Mouse (Mus musculus) neural tube, embryonic 13.5 days (tissue): ENCODE results near the gene Abcg4. TPM values are rescaled to one million over a fixed set of nuclear protein-coding genes. Genes with fewer than 3 reads are reported as not detected.
"Not testable (repeated sequence)": the region's sequence is repeated elsewhere in the genome, so short reads cannot be mapped to it uniquely, and the experiment has no call there.

ENCODE experiments used
- ATAC-seq: fragments of 200-750 bp; cut with Nextera tagmentation; 2 replicates; pipeline ENCODE4 v1.8.0; 2017; ENCODE audit warnings: low read depth, mild to moderate bottlenecking, moderate TSS enrichment, moderate library complexity
- H3K27ac ChIP-seq: fragments of 300-500 bp; sonication (generic); replicated peaks from 2 replicates; pipeline ENCODE4 v1.5.1; 2015; ENCODE audit warnings: moderate library complexity, mild to moderate bottlenecking, inconsistent platforms
- H3K27me3 ChIP-seq: fragments of 300-500 bp; sonication (generic); 2 replicates; pipeline ENCODE4 v1.6.1; 2015; ENCODE audit warnings: mild to moderate bottlenecking, inconsistent platforms
- H3K36me3 ChIP-seq: fragments of 300-500 bp; sonication (generic); 2 replicates; pipeline ENCODE4 v1.6.1; 2015; ENCODE audit warnings: mild to moderate bottlenecking, inconsistent platforms
- H3K4me1 ChIP-seq: fragments of 300-500 bp; sonication (generic); replicated peaks from 2 replicates; pipeline ENCODE4 v1.6.1; 2015; ENCODE audit warnings: inconsistent platforms
- H3K4me2 ChIP-seq: fragments of 300-500 bp; sonication (generic); 2 replicates; pipeline ENCODE4 v1.6.1; 2015; ENCODE audit warnings: inconsistent platforms, mild to moderate bottlenecking, moderate library complexity
- H3K4me3 ChIP-seq: fragments of 300-500 bp; sonication (generic); 2 replicates; pipeline ENCODE4 v1.5.1; 2015; ENCODE audit warnings: mild to moderate bottlenecking, inconsistent platforms
- H3K9ac ChIP-seq: fragments of 300-500 bp; sonication (generic); 2 replicates; pipeline ENCODE4 v1.6.1; 2015; ENCODE audit warnings: moderate library complexity, mild to moderate bottlenecking, inconsistent platforms
- H3K9me3 ChIP-seq: fragments of 300-500 bp; sonication (generic); 2 replicates; pipeline ENCODE4 v1.6.1; 2016; ENCODE audit warnings: inconsistent platforms
- WGBS: fragments of 180-500 bp; shearing (Covaris S2); methylation state at CpG from one replicate; pipeline ENCODE4 v1.1.7; 2015; 5-methylcytosine and 5-hydroxymethylcytosine counted together
- polyA plus RNA-seq: library from polyadenylated mRNA; unstranded; fragments of >200 nt; fragmentation: Nextera tagmentation; extraction: Ambion mirVana; gene quantifications from 2 replicates; pipeline ENCODE4 v1.2.1, GENCODE M21; 2015

The Abcg4 gene
- polyA plus RNA-seq, 1 experiment from 2014 or later: 21.1 TPM

- 97% methylated on average over 3 of the region's 3 CpGs for WGBS
- H3K9ac ChIP-seq, H3K9me3 ChIP-seq, ATAC-seq, H3K27ac ChIP-seq, H3K4me2 ChIP-seq, H3K27me3 ChIP-seq, H3K4me3 ChIP-seq: not testable (repeated sequence)
- Histone ChIP-seq H3K36me3 (peaks cover 78% of the 10 kb centered on the region), H3K4me1 (peaks cover 15% of the 10 kb centered on the region)
Observed at GRCm38 (mm10) chr9:44300001-44300400, 11.6 kb upstream of the Abcg4 start.

- no peaks in the 10 kb centered on the region for H3K9me3 ChIP-seq
- no peak overlapping the region for H3K9ac ChIP-seq
- no peak overlapping the region for H3K4me3 ChIP-seq
- peaks cover 13% of the 10 kb centered on the region for H3K4me1 ChIP-seq
- no peak overlapping the region for H3K4me2 ChIP-seq
- peaks cover 68% of the 10 kb centered on the region for H3K36me3 ChIP-seq
- H3K27ac ChIP-seq: no peak overlapping the region
- H3K27me3 ChIP-seq: 0 out of 2 replicates have a peak, but pooled peaks cover 4% of the 10 kb centered on the region
- 77% methylated on average over 3 of the region's 3 CpGs for WGBS
- ATAC-seq: no peak
Observed at GRCm38 (mm10) chr9:44292490-44292889, 4.1 kb upstream of the Abcg4 start.

- H3K36me3 ChIP-seq: peaks cover 35% of the 10 kb centered on the region
- WGBS: 4% methylated on average over 11 of the region's 11 CpGs
- H3K4me1 ChIP-seq: peaks cover 32% of the 10 kb centered on the region
- peak overlapping the region; percentile 84 for H3K27ac ChIP-seq
- peak overlapping the region; percentile 93 for H3K9ac ChIP-seq
- H3K4me3 ChIP-seq: peak overlapping the region; percentile 90
- ATAC-seq: no peak
- H3K27me3 ChIP-seq: 0 out of 2 replicates have a peak, but pooled peaks cover 4% of the 10 kb centered on the region
- peak overlapping the region; percentile 94 for H3K4me2 ChIP-seq
- H3K9me3 ChIP-seq: no peaks in the 10 kb centered on the region
Observed at GRCm38 (mm10) chr9:44288959-44289291, 510 bp upstream of the Abcg4 start.

GRCm38 (mm10) chr9:44287401-44288075, 877 bp downstream of the Abcg4 start:
- peak overlapping the region; percentile 94 for H3K4me2 ChIP-seq
- no peaks in the 10 kb centered on the region for H3K9me3 ChIP-seq
- H3K9ac ChIP-seq: peak overlapping the region; percentile 93
- peak; percentile 59 for ATAC-seq
- WGBS: under 1% methylated on average over 47 of the region's 47 CpGs
- 0 out of 2 replicates have a peak, but pooled peaks cover 4% of the 10 kb centered on the region for H3K27me3 ChIP-seq
- H3K27ac ChIP-seq: peak overlapping the region; percentile 84
- H3K4me3 ChIP-seq: peak overlapping the region; percentile 90
- peaks cover 32% of the 10 kb centered on the region for H3K4me1 ChIP-seq
- H3K36me3 ChIP-seq: peaks cover 21% of the 10 kb centered on the region

- Histone ChIP-seq H3K9me3 (no peaks in the 10 kb centered on the region), H3K27me3 (0 out of 2 replicates have a peak, but pooled peaks cover 4% of the 10 kb centered on the region), H3K9ac (peak overlapping the region; percentile 93), H3K4me3 (peak overlapping the region; percentile 90), H3K27ac (peak overlapping the region; percentile 84), H3K36me3 (peaks cover 18% of the 10 kb centered on the region), H3K4me2 (peak overlapping the region; percentile 94), H3K4me1 (peaks cover 32% of the 10 kb centered on the region)
- 5% methylated on average over 11 of the region's 11 CpGs for WGBS
- ATAC-seq: peak; percentile 5; the same call in 1 of the 2 replicates
Observed at GRCm38 (mm10) chr9:44287003-44287400, 1.4 kb downstream of the Abcg4 start.

GRCm38 (mm10) chr9:44286256-44286850, 2.1 kb downstream of the Abcg4 start:
- peaks cover 32% of the 10 kb centered on the region for H3K4me1 ChIP-seq
- ATAC-seq: no peak
- peak overlapping the region; percentile 93 for H3K9ac ChIP-seq
- no peak overlapping the region for H3K27ac ChIP-seq
- H3K4me2 ChIP-seq: peak overlapping the region; percentile 94
- H3K4me3 ChIP-seq: peak overlapping the region; percentile 90
- 19% methylated on average over 6 of the region's 6 CpGs for WGBS
- H3K9me3 ChIP-seq: no peaks in the 10 kb centered on the region
- H3K27me3 ChIP-seq: 0 out of 2 replicates have a peak, but pooled peaks cover 4% of the 10 kb centered on the region
- H3K36me3 ChIP-seq: peaks cover 18% of the 10 kb centered on the region

- 63% methylated on average over 5 of the region's 5 CpGs for WGBS
- no peak for ATAC-seq
Observed at GRCm38 (mm10) chr9:44283183-44283582, 5.2 kb downstream of the Abcg4 start.

GRCm38 (mm10) chr9:44269973-44270372, 18.4 kb downstream of the Abcg4 start:
- no peak for ATAC-seq
- H3K9me3 ChIP-seq: no peaks in the 10 kb centered on the region
- H3K27ac ChIP-seq: no peak overlapping the region
- WGBS: 79% methylated on average over 4 of the region's 4 CpGs
- peaks cover 22% of the 10 kb centered on the region for H3K36me3 ChIP-seq
- H3K27me3 ChIP-seq: no peaks in the 10 kb centered on the region
- no peak overlapping the region for H3K9ac ChIP-seq
- H3K4me2 ChIP-seq: no peak overlapping the region
- H3K4me3 ChIP-seq: no peak overlapping the region
- H3K4me1 ChIP-seq: peaks cover 22% of the 10 kb centered on the region

More at GRCm38 (mm10) chr9:44283183-44283582, 5.2 kb downstream of the Abcg4 start:
- H3K36me3 ChIP-seq: peaks cover 40% of the 10 kb centered on the region
- H3K27ac ChIP-seq: no peak overlapping the region
- H3K27me3 ChIP-seq: no peaks in the 10 kb centered on the region
- H3K4me2 ChIP-seq: no peak overlapping the region
- H3K9me3 ChIP-seq: no peaks in the 10 kb centered on the region
- H3K9ac ChIP-seq: no peak overlapping the region
- H3K4me1 ChIP-seq: peaks cover 18% of the 10 kb centered on the region
- H3K4me3 ChIP-seq: no peak overlapping the region

- no peak for ATAC-seq
- H3K4me3 ChIP-seq: no peak overlapping the region
- no peaks in the 10 kb centered on the region for H3K27me3 ChIP-seq
- H3K4me1 ChIP-seq: peaks cover 30% of the 10 kb centered on the region
- no peak overlapping the region for H3K27ac ChIP-seq
- H3K36me3 ChIP-seq: peaks cover 13% of the 10 kb centered on the region
- H3K4me2 ChIP-seq: no peak overlapping the region
- H3K9me3 ChIP-seq: no peaks in the 10 kb centered on the region
- WGBS: 79% methylated on average over 3 of the region's 3 CpGs
- no peak overlapping the region for H3K9ac ChIP-seq
Observed at GRCm38 (mm10) chr9:44269077-44269476, 19.3 kb downstream of the Abcg4 start.

GRCm38 (mm10) chr9:44268432-44268831, 20.0 kb downstream of the Abcg4 start, which contains the start of gene Nlrx1:
Gene Nlrx1, minus strand, starts transcription at chr9:44268599.
- Histone ChIP-seq H3K9me3 (no peaks in the 10 kb centered on the region), H3K4me2 (peak within 1 kb of the TSS; percentile 59), H3K9ac (peak within 1 kb of the TSS; percentile 72), H3K4me1 (peaks cover 30% of the 10 kb centered on the region), H3K27ac (peak within 1 kb of the TSS; percentile 63), H3K27me3 (no peaks in the 10 kb centered on the region), H3K36me3 (peaks cover 6% of the 10 kb centered on the region), H3K4me3 (peak within 1 kb of the TSS; percentile 39)
- ATAC-seq: peak; percentile 24; the same call in 1 of the 2 replicates
- WGBS: 86% methylated on average over 6 of the region's 6 CpGs

GRCm38 (mm10) chr9:44268027-44268360, 20.4 kb downstream of the Abcg4 start:
- peak; percentile 76 for ATAC-seq
- Histone ChIP-seq H3K36me3 (peaks cover 2% of the 10 kb centered on the region), H3K4me1 (peaks cover 30% of the 10 kb centered on the region), H3K27me3 (no peaks in the 10 kb centered on the region), H3K9me3 (no peaks in the 10 kb centered on the region), H3K4me3 (peak overlapping the region; percentile 39), H3K4me2 (peak overlapping the region; percentile 59), H3K27ac (peak overlapping the region; percentile 63), H3K9ac (peak overlapping the region; percentile 72)
- 7% methylated on average over 28 of the region's 28 CpGs for WGBS

- Histone ChIP-seq H3K36me3 (no peaks in the 10 kb centered on the region), H3K4me3 (peak overlapping the region; percentile 39), H3K27me3 (no peaks in the 10 kb centered on the region), H3K4me1 (peaks cover 30% of the 10 kb centered on the region), H3K27ac (peak overlapping the region; percentile 63), H3K4me2 (peak overlapping the region; percentile 59), H3K9ac (peak overlapping the region; percentile 72), H3K9me3 (no peaks in the 10 kb centered on the region)
- peak; percentile 48; the same call in 1 of the 2 replicates for ATAC-seq
- 10% methylated on average over 23 of the region's 23 CpGs for WGBS
Observed at GRCm38 (mm10) chr9:44267319-44268026, 20.9 kb downstream of the Abcg4 start.
